Mouse (Mus musculus) kidney, adult 9 months (tissue): ENCODE measurements around the gene Grik2.
"Not testable (repeated sequence)": the region's sequence is repeated elsewhere in the genome, so short reads cannot be mapped to it uniquely, and the experiment has no call there.

Source experiments
- DNase-seq: peaks from one replicate; pipeline ENCODE4 v3.0.0; 2022

Grik2 gene

GRCm38 (mm10) chr10:49256247-49256939 lies 532.2 kb downstream of the Grik2 start:
- DNase-seq: no peak

GRCm38 (mm10) chr10:49237356-49237755 lies 551.2 kb downstream of the Grik2 start:
- DNase-seq: not testable (repeated sequence)

GRCm38 (mm10) chr10:49236844-49237243 lies 551.7 kb downstream of the Grik2 start:
- DNase-seq: not testable (repeated sequence)

- DNase-seq: no peak
These were observed 568.5 kb downstream of the Grik2 start for GRCm38 (mm10) chr10:49220096-49220495.

GRCm38 (mm10) chr10:49219631-49220030 lies 568.9 kb downstream of the Grik2 start:
- no peak for DNase-seq

- DNase-seq: no peak
These were observed 596.7 kb downstream of the Grik2 start for GRCm38 (mm10) chr10:49191773-49192371.

GRCm38 (mm10) chr10:49191291-49191690 lies 597.3 kb downstream of the Grik2 start:
- no peak for DNase-seq

- no peak for DNase-seq
These were observed 634.4 kb downstream of the Grik2 start for GRCm38 (mm10) chr10:49154134-49154533.

GRCm38 (mm10) chr10:49151496-49151895 lies 637.1 kb downstream of the Grik2 start:
- DNase-seq: not testable (repeated sequence)

GRCm38 (mm10) chr10:49149714-49150113 lies 638.9 kb downstream of the Grik2 start:
- DNase-seq: no peak

GRCm38 (mm10) chr10:49142658-49143057 lies 645.9 kb downstream of the Grik2 start:
- no peak for DNase-seq

- DNase-seq: no peak
These were observed 651.8 kb downstream of the Grik2 start for GRCm38 (mm10) chr10:49136816-49137215.

- no peak for DNase-seq
These were observed 657.3 kb downstream of the Grik2 start for GRCm38 (mm10) chr10:49131311-49131710.

- no peak for DNase-seq
These were observed 738.2 kb downstream of the Grik2 start for GRCm38 (mm10) chr10:49050339-49050738.

GRCm38 (mm10) chr10:49049391-49049790 lies 739.2 kb downstream of the Grik2 start:
- DNase-seq: no peak
